Mouse (Mus musculus) liver, embryonic 14 days (tissue): Measurements from ENCODE around the gene Olfr348. TPM values are rescaled to one million over a fixed set of nuclear protein-coding genes. Genes with fewer than 3 reads are reported as not detected.

ENCODE experiments used
- polyA plus RNA-seq: library from polyadenylated mRNA; depleted of rRNA; stranded (reverse); fragments of >200 nt; gene quantifications from 2 replicates; pipeline ENCODE4 v1.2.3, GENCODE M21; 2012; rRNA removed

The Olfr348 gene
- not detected in 2 replicates for polyA plus RNA-seq

GRCm38 (mm10) chr2:36783976-36784375 lies at the start of gene Olfr348:
Gene Olfr348 (plus strand): TSS chr2:36784276.

GRCm38 (mm10) chr2:36790238-36790637 lies 6.2 kb downstream of the Olfr348 start, which contains the start of gene Olfr50:
Gene Olfr50 (plus strand): TSS chr2:36790538.

GRCm38 (mm10) chr2:36816932-36817331 lies 32.9 kb downstream of the Olfr348 start, which contains the start of gene Olfr3:
Gene Olfr3 (minus strand): TSS chr2:36817032.

Other genes with a start within 250 kb of the Olfr348 start
- gene Olfr344, start 217.6 kb upstream of the Olfr348 start, polyA plus RNA-seq, result not detected in 2 replicates
- not detected in 2 replicates for gene Olfr345, start 144.2 kb upstream of the Olfr348 start, polyA plus RNA-seq
- not detected in 2 replicates for gene Olfr346, start 98.5 kb upstream of the Olfr348 start, polyA plus RNA-seq
- gene Olfr347, start 52.4 kb upstream of the Olfr348 start, polyA plus RNA-seq, result not detected in 2 replicates
- gene Olfr50, start 6.3 kb downstream of the Olfr348 start, polyA plus RNA-seq, result not detected in 2 replicates
- not detected in 2 replicates for gene Olfr3, start 32.8 kb downstream of the Olfr348 start, polyA plus RNA-seq
- gene Olfr350, start 62.0 kb downstream of the Olfr348 start, polyA plus RNA-seq, result not detected in 2 replicates
- not detected in 2 replicates for gene Olfr351, start 78.4 kb downstream of the Olfr348 start, polyA plus RNA-seq
- gene Olfr352, start 84.2 kb downstream of the Olfr348 start, polyA plus RNA-seq, result not detected in 2 replicates
- not detected in 2 replicates for gene Olfr353, start 108.7 kb downstream of the Olfr348 start, polyA plus RNA-seq
- gene Olfr354, start 121.4 kb downstream of the Olfr348 start, polyA plus RNA-seq, result not detected in 2 replicates
- gene Olfr355, start 144.6 kb downstream of the Olfr348 start, polyA plus RNA-seq, result not detected in 2 replicates
- not detected in 2 replicates for gene Olfr356, start 152.8 kb downstream of the Olfr348 start, polyA plus RNA-seq
- not detected in 2 replicates for gene Olfr357, start 209.6 kb downstream of the Olfr348 start, polyA plus RNA-seq
- gene Olfr358, start 225.1 kb downstream of the Olfr348 start, polyA plus RNA-seq, result not detected in 2 replicates